Mouse (Mus musculus) lung, adult 2 months (tissue): ENCODE data around the gene Abca7.

Source experiments
- CTCF ChIP-seq: fragments of 200-500 bp; IDR thresholded peaks from 2 replicates; pipeline ENCODE4 v1.5.1; 2011; ENCODE audit warnings: mild to moderate bottlenecking, low read length, control low read depth; ENCODE audit not compliant: insufficient read depth
- POLR2A ChIP-seq: fragments of 200-500 bp; IDR thresholded peaks from 2 replicates; pipeline ENCODE4 v1.6.1; 2011; ENCODE audit warnings: low read depth, mild to moderate bottlenecking, control low read depth, low read length, borderline replicate concordance; ENCODE audit errors: extremely low read depth

DNA sequence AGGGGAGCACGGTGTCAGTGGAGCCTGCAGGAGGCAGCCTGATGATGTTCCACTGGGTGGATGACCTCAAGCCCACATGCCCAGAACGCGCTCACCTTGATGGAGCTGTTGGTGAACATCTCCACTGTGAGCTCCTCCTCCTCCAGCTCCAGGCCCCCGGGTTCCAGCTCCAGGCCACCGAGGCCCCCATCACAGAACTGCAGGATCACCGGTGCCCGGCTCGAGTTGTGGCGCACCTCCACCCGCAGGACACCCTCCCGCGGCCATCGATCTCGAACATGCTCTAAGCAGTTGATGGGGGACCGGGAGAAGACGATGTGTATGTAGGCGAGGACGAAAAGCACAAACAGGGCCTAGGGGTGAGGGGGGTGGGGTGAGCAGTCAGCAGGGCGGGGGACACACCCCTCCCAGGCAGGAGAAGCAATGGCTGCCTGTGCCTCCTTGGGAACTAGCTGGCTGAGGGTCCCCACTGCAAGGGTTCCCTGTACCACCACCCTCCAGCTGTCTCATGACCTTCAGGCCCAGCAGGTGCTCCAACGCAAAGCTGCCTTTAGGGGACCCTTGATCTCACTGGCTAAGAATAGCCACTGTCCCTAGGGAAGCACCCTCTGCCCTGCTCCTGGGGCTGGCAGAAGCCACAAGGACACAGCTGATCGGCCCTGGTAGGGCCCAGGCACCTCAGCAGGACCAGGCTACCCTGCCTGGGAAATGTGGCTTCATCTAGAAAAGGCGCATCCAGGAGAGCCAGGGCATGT is 16.7 kb upstream of the Abca7 start:
- TF ChIP-seq CTCF: no peak
- TF ChIP-seq POLR2A: no peak
